Mouse (Mus musculus) testis, adult 2 months (tissue): ENCODE measurements around the gene Hoxd4.

Source experiments
- CTCF ChIP-seq: fragments of 200-500 bp; IDR thresholded peaks from 2 replicates; pipeline ENCODE4 v1.5.1; 2012; ENCODE audit warnings: low read depth, mild to moderate bottlenecking, inconsistent platforms, low read length, moderate library complexity; ENCODE audit not compliant: control insufficient read depth, insufficient read depth, insufficient replicate concordance
- POLR2A ChIP-seq: fragments of 200-500 bp; IDR thresholded peaks from 2 replicates; pipeline ENCODE4 v1.6.1; 2012; ENCODE audit warnings: low read depth, mild to moderate bottlenecking, inconsistent platforms, low read length, moderate library complexity; ENCODE audit not compliant: control insufficient read depth

DNA sequence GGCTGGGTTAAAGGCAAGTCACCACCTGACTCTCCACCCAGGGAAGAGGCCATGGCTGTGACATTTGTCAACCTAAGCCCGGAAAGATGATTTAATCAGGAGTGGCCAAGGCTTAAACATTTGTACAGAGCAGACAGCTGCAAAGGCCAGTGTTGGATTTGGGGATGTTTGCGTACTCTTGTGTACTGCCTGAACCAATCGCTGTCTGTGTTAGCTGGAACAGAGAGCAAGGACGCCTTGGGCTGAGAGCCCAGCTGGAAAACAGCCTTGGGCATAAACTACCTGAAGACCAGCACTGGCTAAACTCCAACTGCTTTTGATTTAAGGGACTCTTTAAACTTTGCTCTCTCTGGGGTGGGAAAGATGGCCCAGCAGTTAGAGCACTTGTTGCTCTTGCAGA, 3.1 kb upstream of the Hoxd4 start:
- no peak for TF ChIP-seq CTCF
- no peak for TF ChIP-seq POLR2A
